Mouse (Mus musculus): ENCODE data around the gene Hnrnpul2. TPM values are rescaled to one million over a fixed set of nuclear protein-coding genes. Genes with fewer than 3 reads are reported as not detected.

The Hnrnpul2 gene
- polyA plus RNA-seq, 1 experiment = 42.1 TPM

GRCm38 (mm10) chr19:8802130-8802821 is 17.5 kb upstream of the Hnrnpul2 start, which contains the start of gene Zbtb3:
TSS of gene Zbtb3 (plus strand) at chr19:8802555.
- peaks cover 11% of the 10 kb centered on the region for H3K79me2 ChIP-seq (ENCODE audit: control insufficient read depth, insufficient read depth)
- H3K27me3 ChIP-seq (ENCODE audit: control insufficient read depth, insufficient read depth, insufficient read length) = no peaks in the 10 kb centered on the region
- H3K4me2 ChIP-seq (ENCODE audit: low read depth) = peak within 1 kb of the TSS; percentile 90
- peaks cover 9% of the 10 kb centered on the region for H3K36me3 ChIP-seq (ENCODE audit: control insufficient read depth, insufficient read depth)
- peak within 1 kb of the TSS; percentile 50 for H3K4me3 ChIP-seq
- TF ChIP-seq TCF12 (IDR thresholded peaks at IDR 0.05; ENCODE audit: insufficient read depth, poor library complexity, severe bottlenecking) = no peak
- TF ChIP-seq USF1 (IDR thresholded peaks at IDR 0.05; ENCODE audit: low read depth) = no peak
- no peak for TF ChIP-seq MYOG (IDR thresholded peaks at IDR 0.05; ENCODE audit: control insufficient read depth in 1 of 3, insufficient read depth in 1 of 3, insufficient read length in 2 of 3, low read depth in 2 of 3)
- peak; percentile 72 for TF ChIP-seq SRF (IDR thresholded peaks at IDR 0.05; ENCODE audit: control insufficient read depth, insufficient read length, low read depth)
- TF ChIP-seq CEBPB (IDR thresholded peaks at IDR 0.05; ENCODE audit: insufficient read depth, poor library complexity, severe bottlenecking) = no peak
- TF ChIP-seq POLR2AphosphoS2 (IDR thresholded peaks at IDR 0.05; ENCODE audit: insufficient read length, low read depth) = peak; percentile 37
- no peak for TF ChIP-seq MAX (IDR thresholded peaks at IDR 0.05; ENCODE audit: low read depth)
- TF ChIP-seq MYOD1 (IDR thresholded peaks at IDR 0.05; ENCODE audit: control insufficient read depth in 1 of 3, insufficient read length in 2 of 3, low read depth in 2 of 3) = no peak
- TF ChIP-seq TCF3 (IDR thresholded peaks at IDR 0.05; ENCODE audit: insufficient read length, low read depth) = no peak
- peak; percentile 54 for TF ChIP-seq POLR2A (IDR thresholded peaks at IDR 0.05; ENCODE audit: insufficient read length, low read depth)
- TF ChIP-seq E2F4 (IDR thresholded peaks at IDR 0.05; ENCODE audit: insufficient read depth) = peak; percentile 46
- TF ChIP-seq REST (IDR thresholded peaks at IDR 0.05; ENCODE audit: insufficient read depth, insufficient read length) = no peak
- no peak within 1 kb of the TSS for H3ac ChIP-seq (ENCODE audit: control insufficient read depth, insufficient read length)

GRCm38 (mm10) chr19:8803204-8803780 is 16.5 kb upstream of the Hnrnpul2 start:
- peak overlapping the region; percentile 50 for H3K4me3 ChIP-seq
- peaks cover 19% of the 10 kb centered on the region for H3K36me3 ChIP-seq (ENCODE audit: control insufficient read depth, insufficient read depth)
- peak overlapping the region; percentile 84 for H3K4me2 ChIP-seq (ENCODE audit: low read depth)
- no peaks in the 10 kb centered on the region for H3K27me3 ChIP-seq (ENCODE audit: control insufficient read depth, insufficient read depth, insufficient read length)
- TF ChIP-seq POLR2A (IDR thresholded peaks at IDR 0.05; ENCODE audit: insufficient read length, low read depth) (peak; percentile 48), MYOG (IDR thresholded peaks at IDR 0.05; ENCODE audit: control insufficient read depth in 1 of 3, insufficient read depth in 1 of 3, insufficient read length in 2 of 3, low read depth in 2 of 3) (no peak), POLR2AphosphoS2 (IDR thresholded peaks at IDR 0.05; ENCODE audit: insufficient read length, low read depth) (peak; percentile 67)
- H3K79me2 ChIP-seq (ENCODE audit: control insufficient read depth, insufficient read depth) = peaks cover under 1% of the 10 kb centered on the region
- H3ac ChIP-seq (ENCODE audit: control insufficient read depth, insufficient read length) = no peak overlapping the region

- Histone ChIP-seq H3K4me2 (ENCODE audit: low read depth) (peak overlapping the region; percentile 84), H3K4me3 (peak overlapping the region; percentile 50), H3K79me2 (ENCODE audit: control insufficient read depth, insufficient read depth) (no peaks in the 10 kb centered on the region), H3ac (ENCODE audit: control insufficient read depth, insufficient read length) (no peak overlapping the region), H3K27me3 (ENCODE audit: control insufficient read depth, insufficient read depth, insufficient read length) (no peaks in the 10 kb centered on the region), H3K36me3 (ENCODE audit: control insufficient read depth, insufficient read depth) (peaks cover 26% of the 10 kb centered on the region)
- TF ChIP-seq E2F4 (IDR thresholded peaks at IDR 0.05; ENCODE audit: insufficient read depth) (no peak), POLR2AphosphoS2 (IDR thresholded peaks at IDR 0.05; ENCODE audit: insufficient read length, low read depth) (peak; percentile 16)
Observed at GRCm38 (mm10) chr19:8803879-8804660, 15.7 kb upstream of the Hnrnpul2 start.

GRCm38 (mm10) chr19:8806810-8807209 is 13.0 kb upstream of the Hnrnpul2 start:
- Histone ChIP-seq H3K4me2 (ENCODE audit: low read depth) (no peak overlapping the region), H3ac (ENCODE audit: control insufficient read depth, insufficient read length) (no peak overlapping the region), H3K79me2 (ENCODE audit: control insufficient read depth, insufficient read depth) (no peaks in the 10 kb centered on the region), H3K27me3 (ENCODE audit: control insufficient read depth, insufficient read depth, insufficient read length) (no peaks in the 10 kb centered on the region), H3K36me3 (ENCODE audit: control insufficient read depth, insufficient read depth) (peaks cover 41% of the 10 kb centered on the region), H3K4me3 (no peak overlapping the region)
- no peak for TF ChIP-seq SRF (IDR thresholded peaks at IDR 0.05; ENCODE audit: control insufficient read depth, insufficient read length, low read depth)
- no peak for TF ChIP-seq TCF3 (IDR thresholded peaks at IDR 0.05; ENCODE audit: insufficient read length, low read depth)
- no peak for TF ChIP-seq USF1 (IDR thresholded peaks at IDR 0.05; ENCODE audit: low read depth)
- TF ChIP-seq MYOD1 (IDR thresholded peaks at IDR 0.05; ENCODE audit: control insufficient read depth in 1 of 3, insufficient read length in 2 of 3, low read depth in 2 of 3) = no peak
- no peak for TF ChIP-seq CEBPB (IDR thresholded peaks at IDR 0.05; ENCODE audit: insufficient read depth, poor library complexity, severe bottlenecking)
- no peak for TF ChIP-seq MAX (IDR thresholded peaks at IDR 0.05; ENCODE audit: low read depth)
- no peak for TF ChIP-seq POLR2A (IDR thresholded peaks at IDR 0.05; ENCODE audit: insufficient read length, low read depth)
- TF ChIP-seq MYOG (IDR thresholded peaks at IDR 0.05; ENCODE audit: control insufficient read depth in 1 of 3, insufficient read depth in 1 of 3, insufficient read length in 2 of 3, low read depth in 2 of 3) = no peak
- TF ChIP-seq REST (IDR thresholded peaks at IDR 0.05; ENCODE audit: insufficient read depth, insufficient read length) = no peak
- TF ChIP-seq POLR2AphosphoS2 (IDR thresholded peaks at IDR 0.05; ENCODE audit: insufficient read length, low read depth) = no peak
- no peak for TF ChIP-seq TCF12 (IDR thresholded peaks at IDR 0.05; ENCODE audit: insufficient read depth, poor library complexity, severe bottlenecking)

Measured in myocyte (in vitro differentiated cells).